Mouse (Mus musculus) liver, adult 2 months (tissue): ENCODE results near the gene Slc16a3.

ENCODE experiments used
- CTCF ChIP-seq: fragments of 200-500 bp; IDR thresholded peaks from 2 replicates; pipeline ENCODE4 v1.5.1; 2011; ENCODE audit warnings: low read depth, low read length, control low read depth
- POLR2A ChIP-seq: fragments of 200-500 bp; IDR thresholded peaks from 2 replicates; pipeline ENCODE4 v1.6.1; 2011; ENCODE audit warnings: low read length, control low read depth; ENCODE audit not compliant: insufficient read depth; ENCODE audit errors: extremely low read depth

GRCm38 (mm10) chr11:120980427-120981035 lies 32.3 kb downstream of the Slc16a3 start:
- no peak for TF ChIP-seq CTCF
- no peak for TF ChIP-seq POLR2A
